Mouse (Mus musculus) intestine, embryonic 14.5 days (tissue): ENCODE measurements around the gene Fgfr2. TPM values are rescaled to one million over a fixed set of nuclear protein-coding genes. Genes with fewer than 3 reads are reported as not detected.

Experiments used
- ATAC-seq: fragments of 200-750 bp; cut with Nextera tagmentation; replicated peaks from 2 replicates; pipeline ENCODE4 v1.8.0; 2017; ENCODE audit warnings: low read depth, moderate number of reproducible peaks, moderate TSS enrichment, moderate library complexity; ENCODE audit not compliant: low FRiP score, low TSS enrichment
- DNase-seq: peaks from one replicate; pipeline ENCODE4 v3.0.0-alpha.2; 2018; ENCODE audit warnings: low spot score
- H3K27ac ChIP-seq: fragments of 300-500 bp; sonication (generic); 2 replicates; pipeline ENCODE4 v1.5.1; 2014; ENCODE audit warnings: low read depth, mild to moderate bottlenecking, control low read depth
- H3K27me3 ChIP-seq: fragments of 300-500 bp; sonication (generic); replicated peaks from 2 replicates; pipeline ENCODE4 v1.6.1; 2014; ENCODE audit warnings: low read length, control low read depth; ENCODE audit not compliant: control insufficient read depth, insufficient read depth
- H3K36me3 ChIP-seq: fragments of 300-500 bp; sonication (generic); 2 replicates; pipeline ENCODE4 v1.6.1; 2014; ENCODE audit warnings: low read length, control low read depth; ENCODE audit not compliant: control insufficient read depth, insufficient read depth
- H3K4me1 ChIP-seq: fragments of 300-500 bp; sonication (generic); replicated peaks from 2 replicates; pipeline ENCODE4 v1.6.1; 2014; ENCODE audit warnings: low read length, control low read depth, mixed read lengths; ENCODE audit not compliant: control insufficient read depth, insufficient read depth
- H3K4me2 ChIP-seq: fragments of 300-500 bp; sonication (generic); 2 replicates; pipeline ENCODE4 v1.6.1; 2014; ENCODE audit warnings: low read length
- H3K4me3 ChIP-seq: fragments of 300-500 bp; sonication (generic); 2 replicates; pipeline ENCODE4 v1.5.1; 2014; ENCODE audit warnings: low read depth, low read length, control low read depth, mixed read lengths
- H3K9ac ChIP-seq: fragments of 300-500 bp; sonication (generic); 2 replicates; pipeline ENCODE4 v1.6.1; 2014; ENCODE audit warnings: mild to moderate bottlenecking, low read length
- H3K9me3 ChIP-seq: fragments of 300-500 bp; sonication (generic); 2 replicates; pipeline ENCODE4 v1.6.1; 2016; ENCODE audit warnings: low read length, control low read depth; ENCODE audit not compliant: control insufficient read depth
- WGBS: fragments of 180-500 bp; shearing (Covaris S2); extraction: QIAGEN DNeasy Blood & Tissue Kit; methylation state at CpG from one replicate; pipeline ENCODE4 v1.1.7; 2014; 5-methylcytosine and 5-hydroxymethylcytosine counted together
- polyA plus RNA-seq: library from polyadenylated mRNA; unstranded; fragments of >200 nt; fragmentation: Nextera tagmentation; extraction: Ambion mirVana; gene quantifications from 2 replicates; pipeline ENCODE4 v1.2.1, GENCODE M21; 2014

Gene Fgfr2
- polyA plus RNA-seq, 1 experiment from 2014 or later: 105 TPM

DNA sequence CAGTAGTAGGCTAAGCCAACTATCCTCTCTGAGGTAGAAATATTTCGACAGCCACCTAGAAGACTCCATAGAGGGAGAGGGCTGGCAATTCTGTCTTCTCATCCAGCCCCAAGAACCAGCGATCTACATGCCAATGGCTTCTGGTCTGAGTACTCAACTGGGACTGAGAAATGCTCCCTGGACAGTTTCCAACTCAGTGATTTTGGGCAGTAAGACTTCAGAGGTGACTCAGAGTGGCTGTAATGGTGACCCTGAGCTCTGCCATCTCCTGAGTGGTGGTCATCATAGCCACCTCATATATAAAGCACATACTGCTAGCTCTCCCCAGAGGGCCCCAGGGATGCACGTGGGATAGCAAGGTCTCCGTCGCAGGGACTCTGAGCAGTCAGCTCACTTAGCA, 1055.6 kb downstream of the Fgfr2 start:
- 88% methylated on average over 5 of the region's 5 CpGs for WGBS
- ATAC-seq (no peak), DNase-seq (no peak)
- Histone ChIP-seq H3K4me2 (no peak overlapping the region), H3K9ac (no peak overlapping the region), H3K27ac (no peak overlapping the region), H3K27me3 (no peaks in the 10 kb centered on the region), H3K36me3 (no peaks in the 10 kb centered on the region), H3K4me1 (no peaks in the 10 kb centered on the region), H3K9me3 (no peaks in the 10 kb centered on the region), H3K4me3 (no peak overlapping the region)

DNA sequence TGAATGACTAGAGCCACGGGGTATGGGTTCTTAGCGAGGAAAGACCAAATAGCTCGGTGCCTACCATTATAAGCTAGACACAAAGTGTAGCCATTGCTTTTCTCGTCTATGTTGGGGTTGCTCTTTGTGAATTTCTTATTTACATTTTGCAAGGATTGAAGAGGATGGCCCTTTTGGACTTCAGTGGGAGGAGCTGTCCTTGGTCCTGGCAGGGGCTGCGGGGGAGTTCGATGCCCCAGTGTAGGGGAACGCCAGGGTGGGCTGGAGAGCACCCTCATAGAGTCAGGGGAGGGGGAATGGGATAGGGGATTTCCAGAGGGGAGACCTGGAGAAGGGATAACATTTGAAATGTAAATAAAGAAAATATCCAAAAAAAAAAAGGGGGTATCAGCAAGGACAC, 1063.0 kb downstream of the Fgfr2 start:
- Histone ChIP-seq H3K4me2 (no peak overlapping the region), H3K4me1 (no peaks in the 10 kb centered on the region), H3K4me3 (no peak overlapping the region), H3K27me3 (no peaks in the 10 kb centered on the region), H3K9me3 (no peaks in the 10 kb centered on the region), H3K27ac (no peak overlapping the region), H3K36me3 (no peaks in the 10 kb centered on the region), H3K9ac (no peak overlapping the region)
- ATAC-seq: no peak
- peak; percentile 67 for DNase-seq
- WGBS: 73% methylated on average over 7 of the region's 7 CpGs

DNA sequence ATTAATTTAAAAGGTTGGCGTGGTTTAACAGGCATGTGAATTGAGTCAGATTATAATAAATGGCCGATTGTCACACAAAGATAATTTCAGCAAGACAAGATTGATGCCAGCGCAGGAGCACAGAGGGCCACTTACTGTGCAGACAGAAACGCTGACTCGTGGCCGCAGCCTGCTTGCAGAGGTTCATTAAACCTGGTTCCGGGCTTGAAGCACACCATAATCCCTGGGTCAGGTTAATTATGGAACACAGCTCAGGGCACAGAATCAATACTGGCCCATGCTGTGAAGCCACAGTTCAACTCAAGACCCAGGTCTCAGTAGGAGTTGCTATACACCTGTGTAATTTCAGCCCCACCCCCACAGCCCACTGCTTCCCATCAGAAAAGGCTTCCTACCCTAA, 1066.6 kb downstream of the Fgfr2 start:
- ATAC-seq: no peak
- Histone ChIP-seq H3K9ac (no peak overlapping the region), H3K27me3 (no peaks in the 10 kb centered on the region), H3K27ac (no peak overlapping the region), H3K9me3 (no peaks in the 10 kb centered on the region), H3K4me1 (no peaks in the 10 kb centered on the region), H3K36me3 (no peaks in the 10 kb centered on the region), H3K4me2 (no peak overlapping the region), H3K4me3 (no peak overlapping the region)
- no peak for DNase-seq
- 70% methylated on average over 7 of the region's 7 CpGs for WGBS

DNA sequence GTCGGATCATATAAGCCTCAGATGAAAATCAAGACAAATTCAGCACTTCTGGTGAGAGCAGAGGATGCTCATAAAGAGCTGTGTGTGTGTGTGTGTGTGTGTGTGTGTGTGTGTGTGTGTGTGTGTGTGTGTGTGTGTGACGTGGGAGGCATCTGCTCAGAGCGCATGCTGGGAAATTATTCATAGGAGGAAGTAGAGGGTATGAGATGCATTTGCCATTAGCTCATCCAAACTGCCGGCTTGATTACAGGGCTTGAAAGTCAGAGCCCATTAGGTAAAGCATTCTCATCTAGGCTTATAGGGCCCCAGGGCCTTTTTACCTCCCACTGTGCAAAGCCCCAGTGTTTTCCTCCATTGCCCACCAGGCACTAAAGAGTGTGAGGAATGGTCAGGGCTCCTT, 1076.5 kb downstream of the Fgfr2 start:
- WGBS: 33% methylated on average over 4 of the region's 4 CpGs
- Histone ChIP-seq H3K4me2 (no peak overlapping the region), H3K9me3 (no peaks in the 10 kb centered on the region), H3K27ac (no peak overlapping the region), H3K4me3 (no peak overlapping the region), H3K27me3 (no peaks in the 10 kb centered on the region), H3K36me3 (no peaks in the 10 kb centered on the region), H3K9ac (no peak overlapping the region), H3K4me1 (no peaks in the 10 kb centered on the region; the same call in 1 of the 2 replicates)
- no peak for DNase-seq
- ATAC-seq: no peak

DNA sequence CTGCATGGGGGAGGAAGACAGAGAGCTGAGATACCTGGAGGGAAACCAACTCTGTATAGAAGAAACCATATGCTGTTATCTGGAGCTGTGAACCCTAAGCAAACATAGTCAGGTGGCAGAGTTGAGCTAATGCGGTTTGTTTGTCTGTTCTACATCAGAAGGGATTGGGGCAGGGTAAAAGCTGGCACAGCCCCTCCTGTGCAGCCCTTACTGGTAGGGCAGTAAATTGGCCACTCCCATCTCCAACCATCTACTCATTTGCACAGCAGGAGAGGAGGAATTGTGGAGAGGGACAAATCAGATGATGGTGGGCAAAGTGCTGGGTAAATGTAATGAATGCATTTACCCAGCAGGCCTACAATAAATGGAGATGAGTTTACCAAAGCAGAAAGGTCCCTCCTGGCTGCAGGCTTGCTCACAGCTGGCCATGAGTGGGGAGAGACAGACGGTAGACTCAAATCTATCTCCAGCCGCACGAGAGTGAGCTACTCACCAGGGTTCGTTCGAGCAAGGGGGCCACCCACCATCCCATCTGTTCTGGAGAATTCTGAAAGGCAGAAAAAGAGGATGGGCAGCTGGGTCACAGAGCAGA, 1091.1 kb downstream of the Fgfr2 start:
- Histone ChIP-seq H3K27ac (no peak overlapping the region), H3K9ac (no peak overlapping the region), H3K4me2 (no peak overlapping the region), H3K36me3 (no peaks in the 10 kb centered on the region), H3K4me1 (no peaks in the 10 kb centered on the region), H3K9me3 (no peaks in the 10 kb centered on the region), H3K27me3 (no peaks in the 10 kb centered on the region), H3K4me3 (no peak overlapping the region)
- DNase-seq (no peak), ATAC-seq (peak; percentile 62)
- 52% methylated on average over 6 of the region's 6 CpGs for WGBS

DNA sequence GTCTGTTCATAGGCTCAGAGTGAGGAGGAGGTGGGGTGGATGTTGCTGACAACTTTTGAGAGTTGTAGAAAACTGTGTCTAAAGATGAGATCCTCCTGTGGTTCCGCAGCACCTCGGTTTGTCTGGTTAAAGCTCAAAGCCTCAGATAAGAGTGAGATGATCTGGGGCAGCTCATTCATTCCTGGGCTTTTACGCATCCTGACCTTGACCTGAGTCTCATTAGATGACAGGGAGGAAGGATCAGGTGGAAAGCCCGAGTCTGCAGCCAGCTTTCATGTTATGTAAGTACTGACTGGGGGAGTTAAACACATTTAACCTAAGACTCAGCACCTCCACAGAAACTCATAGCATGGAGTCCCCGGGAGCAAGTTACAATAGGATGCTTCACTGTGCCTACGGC, 1096.5 kb downstream of the Fgfr2 start:
- DNase-seq: no peak
- H3K27ac ChIP-seq: no peak overlapping the region
- H3K9me3 ChIP-seq: no peaks in the 10 kb centered on the region
- WGBS: 57% methylated on average over 6 of the region's 6 CpGs
- no peak overlapping the region for H3K9ac ChIP-seq
- no peaks in the 10 kb centered on the region for H3K36me3 ChIP-seq
- no peak overlapping the region for H3K4me2 ChIP-seq
- ATAC-seq: no peak
- no peaks in the 10 kb centered on the region for H3K4me1 ChIP-seq
- no peak overlapping the region for H3K4me3 ChIP-seq
- H3K27me3 ChIP-seq: no peaks in the 10 kb centered on the region

DNA sequence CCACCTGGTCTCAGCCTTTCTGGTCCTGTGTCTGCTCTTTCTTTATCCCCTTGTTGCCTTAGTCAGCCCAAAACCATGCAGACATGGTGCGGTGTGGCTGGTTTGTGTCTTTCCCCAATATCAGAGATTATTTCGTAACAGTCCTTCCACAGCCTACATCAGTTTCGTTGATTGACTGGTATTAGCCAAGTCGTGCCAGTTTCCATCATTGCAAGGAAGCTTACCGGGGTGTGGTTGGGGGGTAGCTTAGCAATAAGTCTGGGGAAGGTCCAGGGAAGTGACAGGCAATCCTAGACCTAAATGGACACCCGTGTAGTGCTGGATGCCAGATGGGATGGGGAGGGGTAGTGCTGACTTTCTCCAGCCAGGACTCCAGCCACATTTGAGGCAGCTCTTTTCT, 1097.6 kb downstream of the Fgfr2 start:
- H3K4me3 ChIP-seq: no peak overlapping the region
- WGBS: 70% methylated on average over 6 of the region's 6 CpGs
- no peak for ATAC-seq
- DNase-seq: no peak
- H3K4me2 ChIP-seq: no peak overlapping the region
- H3K4me1 ChIP-seq: no peaks in the 10 kb centered on the region
- H3K9me3 ChIP-seq: no peaks in the 10 kb centered on the region
- no peaks in the 10 kb centered on the region for H3K27me3 ChIP-seq
- H3K27ac ChIP-seq: no peak overlapping the region
- H3K36me3 ChIP-seq: no peaks in the 10 kb centered on the region
- H3K9ac ChIP-seq: no peak overlapping the region

DNA sequence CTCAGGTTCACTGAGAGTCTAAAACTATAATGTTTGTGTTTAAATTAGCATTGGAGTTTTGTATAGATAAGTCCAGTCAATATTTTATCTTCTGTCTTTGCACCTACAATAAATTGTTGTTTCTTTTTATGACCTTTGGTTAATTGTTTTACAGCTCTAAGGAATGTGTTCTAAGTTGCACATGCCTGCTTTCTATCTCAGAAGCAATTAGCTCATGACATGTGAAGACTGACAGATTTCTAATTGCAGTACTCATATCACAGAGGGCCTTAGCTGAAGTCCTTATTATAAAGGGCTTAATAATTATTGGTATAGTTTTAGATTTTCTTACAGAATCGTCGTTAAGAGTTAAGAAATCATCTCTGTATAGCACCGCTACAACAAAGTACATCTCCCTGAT, 1107.2 kb downstream of the Fgfr2 start:
- Histone ChIP-seq H3K9me3 (no peaks in the 10 kb centered on the region), H3K4me1 (no peaks in the 10 kb centered on the region), H3K36me3 (no peaks in the 10 kb centered on the region), H3K4me2 (no peak overlapping the region), H3K9ac (no peak overlapping the region), H3K27ac (no peak overlapping the region), H3K27me3 (no peaks in the 10 kb centered on the region), H3K4me3 (no peak overlapping the region)
- 53% methylated on average over 3 of the region's 3 CpGs for WGBS
- no peak for ATAC-seq
- DNase-seq: no peak

DNA sequence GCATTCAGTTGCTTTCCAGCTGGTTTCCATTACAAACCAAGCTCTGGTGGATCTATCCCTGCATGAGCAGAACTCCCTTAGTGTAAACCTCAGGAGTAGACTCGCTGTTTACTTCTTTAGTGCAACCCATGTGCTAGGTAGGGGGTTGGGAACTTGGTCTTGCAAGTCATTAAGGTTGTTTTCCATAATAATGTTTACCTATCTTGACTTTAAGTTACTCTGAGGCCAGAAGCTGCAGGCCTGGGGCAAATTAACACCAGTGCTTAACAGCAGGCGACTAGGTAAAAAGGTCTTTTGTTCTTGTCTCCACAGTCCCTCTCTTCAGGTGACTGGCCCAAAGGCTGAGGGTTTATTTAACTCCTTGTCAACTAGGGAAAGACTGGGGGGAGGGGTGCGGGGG, 1108.0 kb downstream of the Fgfr2 start:
- Histone ChIP-seq H3K27ac (no peak overlapping the region), H3K9me3 (no peaks in the 10 kb centered on the region), H3K27me3 (no peaks in the 10 kb centered on the region), H3K4me3 (no peak overlapping the region), H3K9ac (no peak overlapping the region), H3K4me1 (no peaks in the 10 kb centered on the region), H3K4me2 (no peak overlapping the region), H3K36me3 (no peaks in the 10 kb centered on the region)
- WGBS: 12% methylated on average over 3 of the region's 3 CpGs
- DNase-seq (no peak), ATAC-seq (no peak)
